Mouse (Mus musculus) spleen, postnatal 0 days (tissue): ENCODE measurements around the gene Gm17387. TPM values are rescaled to one million over a fixed set of nuclear protein-coding genes. Genes with fewer than 3 reads are reported as not detected.

Experiments used
- polyA plus RNA-seq: library from polyadenylated mRNA; unstranded; fragments of >200 nt; fragmentation: Nextera tagmentation; extraction: Ambion mirVana; gene quantifications from 2 replicates; pipeline ENCODE4 v1.2.1, GENCODE M21; 2015

The Gm17387 gene
- polyA plus RNA-seq, result not detected in 2 replicates

DNA sequence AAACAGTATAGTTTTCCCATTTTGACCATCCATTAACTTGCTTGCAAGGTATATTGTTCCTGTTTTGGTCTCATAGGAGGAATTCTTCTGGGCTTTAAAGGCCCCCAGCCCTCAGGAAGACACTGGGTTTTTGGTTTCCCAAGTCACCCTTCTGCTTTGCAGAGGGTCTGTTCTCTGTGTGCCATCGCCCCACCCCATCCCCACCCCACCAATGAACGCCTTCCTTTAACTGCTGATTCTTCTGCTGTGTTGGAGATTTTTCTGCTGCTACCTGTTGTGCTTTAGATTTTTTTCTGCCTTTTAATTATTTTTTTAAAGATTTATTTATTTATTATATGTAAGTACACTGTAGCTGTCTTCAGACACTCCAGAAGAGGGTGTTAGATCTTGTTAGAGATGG, at the start of gene Gm17387:
Gene Gm17387 (plus strand): TSS at position 301 of the 400 bp plus-strand sequence.

DNA sequence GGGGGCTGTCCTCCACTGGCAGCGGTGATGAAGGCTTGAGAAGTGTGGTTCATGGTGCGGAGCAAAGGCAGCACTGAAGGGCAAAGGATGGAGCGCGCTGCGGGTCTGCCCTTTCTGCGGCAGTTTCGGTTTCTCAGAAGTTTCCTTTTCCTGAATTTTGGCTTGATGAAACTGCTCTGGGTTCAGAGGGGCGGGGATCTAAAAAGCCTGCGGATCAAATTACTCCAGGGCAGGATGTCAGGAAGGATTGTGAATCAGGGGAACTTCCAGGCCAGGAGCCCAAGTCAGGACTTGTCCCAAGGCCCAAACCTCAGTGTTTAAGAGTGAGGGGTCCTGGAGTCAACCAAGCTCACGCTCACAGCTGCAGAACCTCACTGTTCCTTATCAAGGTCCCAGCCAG, 18.3 kb upstream of the Gm17387 start, which contains the start of gene Ifitm3:
Gene Ifitm3 (minus strand): TSS at position 178 of the 400 bp plus-strand sequence.

DNA sequence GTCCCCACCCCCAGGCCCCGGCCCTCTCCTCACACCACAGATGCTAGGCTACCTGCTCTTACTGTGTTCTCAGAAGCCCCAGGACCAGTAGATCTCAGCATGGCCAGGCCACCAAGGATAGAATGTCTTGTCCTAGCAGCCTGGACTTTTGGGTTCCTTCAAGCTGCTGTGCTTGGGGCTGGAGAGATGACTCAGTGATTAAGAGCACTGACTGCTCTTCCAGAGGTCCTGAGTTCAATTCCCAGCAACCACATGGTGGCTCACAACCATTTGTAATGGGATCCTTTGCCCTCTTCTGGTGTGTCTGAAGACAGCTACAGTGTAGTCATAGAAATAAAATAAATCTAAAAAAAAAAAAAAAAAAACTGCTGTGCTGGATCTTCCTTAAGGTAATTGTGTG, 11.1 kb upstream of the Gm17387 start, which contains the start of gene Ifitm6:
Gene Ifitm6 (minus strand): TSS at position 101 of the 400 bp plus-strand sequence.

DNA sequence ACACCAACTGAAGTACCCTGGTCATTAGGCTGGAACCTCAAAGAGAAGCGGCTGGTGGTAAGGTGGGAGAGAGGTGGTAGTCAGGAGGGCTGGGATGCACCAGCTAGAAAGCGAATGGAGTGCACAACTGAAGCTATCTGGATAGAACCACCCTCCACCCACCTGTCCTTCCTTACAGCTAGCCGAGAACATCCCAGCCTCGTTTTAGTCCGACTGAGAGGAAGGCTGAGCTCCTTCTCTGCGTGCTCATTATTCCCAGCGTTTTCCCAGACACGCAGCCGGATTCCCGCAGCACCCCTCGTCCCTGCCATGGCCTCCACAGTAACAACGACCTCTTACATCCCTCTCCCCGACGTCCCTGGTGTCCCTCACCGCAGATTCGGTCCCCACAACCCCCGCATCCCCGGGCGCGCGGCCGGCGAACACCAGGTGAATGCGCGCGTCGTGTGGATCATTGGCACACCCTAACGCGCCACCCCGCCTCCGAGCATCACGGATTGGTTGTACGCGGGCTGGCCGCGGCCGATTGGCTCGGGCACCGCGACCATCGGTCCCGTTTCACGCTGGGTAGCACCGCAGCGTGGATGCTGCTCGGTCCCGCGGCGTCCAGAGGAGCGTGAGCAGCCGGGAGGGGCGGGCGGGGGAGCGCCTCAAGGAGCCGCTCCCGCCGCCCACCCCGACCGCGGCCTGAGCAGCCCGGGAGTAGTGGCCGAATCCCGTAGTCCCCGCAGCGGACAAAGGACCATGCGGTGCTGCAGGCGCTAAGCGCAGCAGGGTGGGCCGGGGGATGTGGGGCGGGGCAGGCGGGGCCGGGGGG, 31.7 kb downstream of the Gm17387 start, which contains the start of gene B4galnt4:
Gene B4galnt4 (plus strand): TSS at position 679 of the 817 bp plus-strand sequence.

DNA sequence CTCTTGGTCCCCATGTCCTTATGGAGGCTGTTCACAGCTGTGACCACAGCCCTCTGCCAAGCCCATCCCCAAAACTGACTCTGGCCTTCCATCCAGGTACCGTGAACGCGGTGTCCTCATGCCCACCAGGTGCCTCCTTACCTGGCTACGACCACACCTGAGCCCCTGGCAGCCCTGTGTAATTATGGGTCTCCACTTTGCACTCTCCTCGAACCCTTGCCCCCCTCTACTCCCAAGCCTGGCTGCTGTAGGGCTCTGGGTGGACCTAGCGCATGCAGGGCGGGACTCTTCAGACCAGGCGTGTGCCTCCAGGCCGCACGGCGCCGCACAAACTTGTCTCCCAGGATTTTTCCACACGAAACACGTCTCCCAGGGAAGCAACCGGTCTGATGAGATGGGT, 48.9 kb downstream of the Gm17387 start, which contains the start of gene Pkp3:
Gene Pkp3 (plus strand): TSS at position 378 of the 400 bp plus-strand sequence.

Other genes starting within 250 kb of the Gm17387 start
- 0.16 TPM in 1 of 2 replicates, not detected in the other for gene Syce1, start 241.3 kb upstream of the Gm17387 start, polyA plus RNA-seq
- gene Zfp941, start 207.0 kb upstream of the Gm17387 start, polyA plus RNA-seq, result 0.13 TPM in 2 replicates
- gene Urah, start 194.1 kb upstream of the Gm17387 start, polyA plus RNA-seq, result 0.18 TPM in 1 of 2 replicates, not detected in the other
- gene Scgb1c1, start 183.6 kb upstream of the Gm17387 start, polyA plus RNA-seq, result not detected in 2 replicates
- 0.12 and 0.16 TPM in 2 replicates for gene Odf3, start 181.3 kb upstream of the Gm17387 start, polyA plus RNA-seq
- not detected in 2 replicates for gene Gm45785, start 172.8 kb upstream of the Gm17387 start, polyA plus RNA-seq
- gene Ric8a, start 172.2 kb upstream of the Gm17387 start, polyA plus RNA-seq, result 31.8 and 36.1 TPM in 2 replicates
- gene Bet1l, start 171.6 kb upstream of the Gm17387 start, polyA plus RNA-seq, result 32.7 and 38.1 TPM in 2 replicates
- 159 and 163 TPM in 2 replicates for gene Psmd13, start 147.2 kb upstream of the Gm17387 start, polyA plus RNA-seq
- gene Sirt3, start 146.8 kb upstream of the Gm17387 start, polyA plus RNA-seq, result 21.7 and 24.0 TPM in 2 replicates
- 0.55 and 1.2 TPM in 2 replicates for gene Cox8b, start 128.7 kb upstream of the Gm17387 start, polyA plus RNA-seq
- 0.08 TPM in 2 replicates for gene Nlrp6, start 108.2 kb upstream of the Gm17387 start, polyA plus RNA-seq
- gene Pgghg, start 87.7 kb upstream of the Gm17387 start, polyA plus RNA-seq, result 6.2 and 8.2 TPM in 2 replicates
- 0.97 and 1.4 TPM in 2 replicates for gene Ifitm5, start 78.8 kb upstream of the Gm17387 start, polyA plus RNA-seq
- 0.40 TPM in 1 of 2 replicates, not detected in the other for gene Gm45717, start 73.2 kb upstream of the Gm17387 start, polyA plus RNA-seq
- gene Ifitm2, start 73.1 kb upstream of the Gm17387 start, polyA plus RNA-seq, result 630 and 797 TPM in 2 replicates
- 143 and 182 TPM in 2 replicates for gene Ifitm1, start 61.9 kb upstream of the Gm17387 start, polyA plus RNA-seq
- 384 and 520 TPM in 2 replicates for gene Ifitm3, start 18.4 kb upstream of the Gm17387 start, polyA plus RNA-seq
- gene Ifitm6, start 11.2 kb upstream of the Gm17387 start, polyA plus RNA-seq, result 94.2 and 145 TPM in 2 replicates
- 0.29 and 0.49 TPM in 2 replicates for gene B4galnt4, start 32.0 kb downstream of the Gm17387 start, polyA plus RNA-seq
- 2.2 and 3.6 TPM in 2 replicates for gene Pkp3, start 49.1 kb downstream of the Gm17387 start, polyA plus RNA-seq
- gene Sigirr, start 71.4 kb downstream of the Gm17387 start, polyA plus RNA-seq, result 8.6 and 9.9 TPM in 2 replicates
- 0.29 and 0.60 TPM in 2 replicates for gene Ano9, start 88.7 kb downstream of the Gm17387 start, polyA plus RNA-seq
- gene Ptdss2, start 93.3 kb downstream of the Gm17387 start, polyA plus RNA-seq, result 137 and 167 TPM in 2 replicates
- gene Rnh1, start 143.7 kb downstream of the Gm17387 start, polyA plus RNA-seq, result 61.3 and 72.7 TPM in 2 replicates
- 62.2 and 63.7 TPM in 2 replicates for gene Hras, start 164.9 kb downstream of the Gm17387 start, polyA plus RNA-seq
- 4.3 and 4.7 TPM in 2 replicates for gene Lrrc56, start 165.0 kb downstream of the Gm17387 start, polyA plus RNA-seq
- gene Lmntd2, start 184.9 kb downstream of the Gm17387 start, polyA plus RNA-seq, result 0.22 and 0.33 TPM in 2 replicates
- 9.9 and 12.2 TPM in 2 replicates for gene Rassf7, start 186.7 kb downstream of the Gm17387 start, polyA plus RNA-seq
- 32.7 and 37.2 TPM in 2 replicates for gene Phrf1, start 199.7 kb downstream of the Gm17387 start, polyA plus RNA-seq
- 32.5 and 46.0 TPM in 2 replicates for gene Irf7, start 237.3 kb downstream of the Gm17387 start, polyA plus RNA-seq
- gene Cdhr5, start 247.7 kb downstream of the Gm17387 start, polyA plus RNA-seq, result 0.07 and 0.11 TPM in 2 replicates